Mouse (Mus musculus): Measurements from ENCODE around the gene Prlhr. TPM values are rescaled to one million over a fixed set of nuclear protein-coding genes. Genes with fewer than 3 reads are reported as not detected.

Prlhr gene
- total and polyA plus RNA-seq, 3 experiments, result not detected

GRCm38 (mm10) chr19:60459071-60459470 lies 9.0 kb downstream of the Prlhr start:
- Histone ChIP-seq H3K27me3 (replicated peaks) (no peaks in the 10 kb centered on the region), H3K79me2 (replicated peaks; ENCODE audit: control insufficient read depth, extremely low read depth, insufficient read depth, poor library complexity, severe bottlenecking) (no peaks in the 10 kb centered on the region), H3K4me3 (replicated peaks in 1 of 3; ENCODE audit: low read depth in 2 of 3, low read length in 2 of 3, poor library complexity in 1 of 3) (no peak overlapping the region), H3K9ac (ENCODE audit: insufficient read depth, low read depth) (no peak overlapping the region), H3K4me2 (ENCODE audit: insufficient read depth, low read depth, poor library complexity, severe bottlenecking) (no peak overlapping the region), H3K27ac (ENCODE audit: insufficient read depth, low read depth) (no peak overlapping the region; the same call in 1 of the 2 replicates), H3K9me3 (replicated peaks; ENCODE audit: low read length) (no peaks in the 10 kb centered on the region), H3K4me1 (ENCODE audit: control insufficient read depth in 1 of 2, insufficient read depth in 2 of 2) (no peaks in the 10 kb centered on the region), H3K36me3 (replicated peaks in 1 of 2; ENCODE audit: control insufficient read depth in 1 of 2, insufficient read depth in 1 of 2, low read length in 1 of 2) (no peaks in the 10 kb centered on the region)
- in situ Hi-C loops (cut with MboI; ENCODE audit: low pct_ligation_motif_present, low pct_unique_long_range_greater_than_20kb, low sequenced_read_pairs), result no loop called here
- dilution Hi-C loops (cut with MboI; ENCODE audit: extremely low pct_ligation_motif_present, extremely low pct_unique_long_range_greater_than_20kb, low sequenced_read_pairs), result no loop called here
- no peak for TF ChIP-seq MXI1 (IDR thresholded peaks at IDR 0.05; ENCODE audit: low read depth, low read length)
- no peak for TF ChIP-seq RAD21 (IDR thresholded peaks at IDR 0.05; ENCODE audit: low read depth, low read length)
- TF ChIP-seq USF2 (conservative IDR thresholded peaks at IDR 0.05; ENCODE audit: low read depth, low read length), result no peak
- no peak for TF ChIP-seq MAX (IDR thresholded peaks at IDR 0.05; ENCODE audit: low read length)
- no peak for TF ChIP-seq GABPA (IDR thresholded peaks at IDR 0.05; ENCODE audit: insufficient replicate concordance, low read depth, low read length)
- TF ChIP-seq MAFK (IDR thresholded peaks at IDR 0.05; ENCODE audit: insufficient replicate concordance, low read length), result no peak
- no peak for TF ChIP-seq ZC3H11A (IDR thresholded peaks at IDR 0.05; ENCODE audit: low read depth, low read length)
- TF ChIP-seq CTCF (conservative IDR thresholded peaks at IDR 0.05 in 1 of 2, IDR thresholded peaks at IDR 0.05 in 1 of 2; ENCODE audit: low read depth in 2 of 2, low read length in 2 of 2), result no peak
- TF ChIP-seq USF1 (IDR thresholded peaks at IDR 0.05; ENCODE audit: low read depth, low read length), result no peak
- no peak for TF ChIP-seq MYC (IDR thresholded peaks at IDR 0.05; ENCODE audit: low read depth, low read length)
- TF ChIP-seq ZNF384 (IDR thresholded peaks at IDR 0.05; ENCODE audit: low read depth, low read length), result no peak
- TF ChIP-seq TCF12 (IDR thresholded peaks at IDR 0.05; ENCODE audit: low read depth, low read length), result no peak
- no peak for TF ChIP-seq RCOR1 (conservative IDR thresholded peaks at IDR 0.05; ENCODE audit: low read depth, low read length)
- no peak for TF ChIP-seq ELF1 (IDR thresholded peaks at IDR 0.05; ENCODE audit: low read depth, low read length)
- TF ChIP-seq IRF4 (IDR thresholded peaks at IDR 0.05; ENCODE audit: low read depth, low read length), result no peak
- TF ChIP-seq BHLHE40 (IDR thresholded peaks at IDR 0.05; ENCODE audit: low read depth, low read length), result no peak
- no peak for TF ChIP-seq UBTF (IDR thresholded peaks at IDR 0.05; ENCODE audit: low read depth, low read length)
- TF ChIP-seq ETS1 (conservative IDR thresholded peaks at IDR 0.05; ENCODE audit: low read depth, low read length), result no peak
- no peak for TF ChIP-seq EP300 (IDR thresholded peaks at IDR 0.05; ENCODE audit: low read length)
- no peak for DNase-seq (ENCODE audit: extremely low read depth)

GRCm38 (mm10) chr19:60455791-60456190 lies 12.3 kb downstream of the Prlhr start:
- Histone ChIP-seq H3K27me3 (replicated peaks) (peaks cover 3% of the 10 kb centered on the region), H3K36me3 (replicated peaks in 1 of 2; ENCODE audit: control insufficient read depth in 1 of 2, insufficient read depth in 1 of 2, low read length in 1 of 2) (no peaks in the 10 kb centered on the region), H3K4me1 (ENCODE audit: control insufficient read depth in 1 of 2, insufficient read depth in 2 of 2) (no peaks in the 10 kb centered on the region), H3K9me3 (replicated peaks; ENCODE audit: low read length) (no peaks in the 10 kb centered on the region), H3K4me2 (ENCODE audit: insufficient read depth, low read depth, poor library complexity, severe bottlenecking) (no peak overlapping the region), H3K79me2 (replicated peaks; ENCODE audit: control insufficient read depth, extremely low read depth, insufficient read depth, poor library complexity, severe bottlenecking) (no peaks in the 10 kb centered on the region), H3K27ac (ENCODE audit: insufficient read depth, low read depth) (no peak overlapping the region), H3K9ac (ENCODE audit: insufficient read depth, low read depth) (no peak overlapping the region), H3K4me3 (replicated peaks in 1 of 3; ENCODE audit: low read depth in 2 of 3, low read length in 2 of 3, poor library complexity in 1 of 3) (no peak overlapping the region)
- in situ Hi-C loops (cut with MboI; ENCODE audit: low pct_ligation_motif_present, low pct_unique_long_range_greater_than_20kb, low sequenced_read_pairs), result no loop called here
- DNase-seq (ENCODE audit: extremely low read depth), result no peak
- TF ChIP-seq ZNF384 (IDR thresholded peaks at IDR 0.05; ENCODE audit: low read depth, low read length) (peak; percentile 49; the same call in 1 of the 2 replicates), MEF2A (IDR thresholded peaks at IDR 0.05; ENCODE audit: borderline replicate concordance, low read depth, low read length) (no peak)
- dilution Hi-C loops (cut with MboI; ENCODE audit: extremely low pct_ligation_motif_present, extremely low pct_unique_long_range_greater_than_20kb, low sequenced_read_pairs), result no loop called here
